Mouse (Mus musculus) C2C12 (cell line): ENCODE measurements at regions not wholly inside any gene's neighbourhood (a gene's known extent, or its start where the extent isn't known, plus 50 kb on each side); places are given as distances from the start of the nearest gene placed in this dataset.
"Not testable (repeated sequence)": the region's sequence is repeated elsewhere in the genome, so short reads cannot be mapped to it uniquely, and the experiment has no call there.

Experiments
- H3K27me3 ChIP-seq: one replicate; pipeline ENCODE4 v1.6.1; 2011; ENCODE audit not compliant: control insufficient read depth, insufficient read depth, insufficient read length
- H3K36me3 ChIP-seq: one replicate; pipeline ENCODE4 v1.6.1; 2011; ENCODE audit not compliant: control insufficient read depth, insufficient read depth
- H3K4me3 ChIP-seq: one replicate; pipeline ENCODE4 v1.5.1; 2011; ENCODE audit warnings: mild to moderate bottlenecking, control low read depth; ENCODE audit not compliant: poor library complexity, insufficient read depth, severe bottlenecking
- H3K79me2 ChIP-seq: one replicate; pipeline ENCODE4 v1.6.1; 2011; ENCODE audit not compliant: control insufficient read depth, insufficient read depth
- H3K79me3 ChIP-seq: one replicate; pipeline ENCODE4 v1.6.1; 2011; ENCODE audit warnings: low read depth, control low read depth
- H3ac ChIP-seq: one replicate; pipeline ENCODE3; 2011; ENCODE audit warnings: low read depth; ENCODE audit not compliant: control insufficient read depth, insufficient read length
- CEBPB ChIP-seq: IDR thresholded peaks from one replicate; pipeline ENCODE4 v1.6.1; 2011; ENCODE audit warnings: low read depth, mild to moderate bottlenecking, control low read depth, moderate library complexity
- CTCF ChIP-seq: IDR thresholded peaks from one replicate; pipeline ENCODE4 v1.5.1; 2011; ENCODE audit not compliant: control insufficient read depth, insufficient read depth, insufficient read length
- FOSL1 ChIP-seq: IDR thresholded peaks from one replicate; pipeline ENCODE4 v1.8.0; 2011; ENCODE audit warnings: mild to moderate bottlenecking, low read length; ENCODE audit not compliant: poor library complexity, insufficient read depth, severe bottlenecking
- MAX ChIP-seq: IDR thresholded peaks from one replicate; pipeline ENCODE4 v1.6.1; 2011; ENCODE audit warnings: mild to moderate bottlenecking, control low read depth
- MYOD1 ChIP-seq: IDR thresholded peaks from one replicate; pipeline ENCODE4 v1.6.1; 2011; ENCODE audit warnings: low read depth; ENCODE audit not compliant: control insufficient read depth, insufficient read length
- MYOG ChIP-seq: IDR thresholded peaks from one replicate; pipeline ENCODE4 v1.6.1; 2011; ENCODE audit not compliant: control insufficient read depth, insufficient read length; ENCODE audit errors: extremely low read depth
- USF1 ChIP-seq: IDR thresholded peaks from one replicate; pipeline ENCODE4 v1.6.1; 2011; ENCODE audit warnings: low read depth, mild to moderate bottlenecking, control low read depth, moderate library complexity

- Histone ChIP-seq H3K4me3 (no peak overlapping the region), H3K79me3 (no peaks in the 10 kb centered on the region), H3K36me3 (no peaks in the 10 kb centered on the region), H3ac (no peak overlapping the region), H3K79me2 (no peaks in the 10 kb centered on the region), H3K27me3 (no peaks in the 10 kb centered on the region)
- TF ChIP-seq USF1 (no peak), MYOG (no peak), CEBPB (no peak), FOSL1 (no peak), CTCF (no peak)
These were observed 413.0 kb upstream of the Auts2 start for GRCm38 (mm10) chr5:132956184-132956583.

GRCm38 (mm10) chr5:132955051-132955450 lies 411.9 kb upstream of the Auts2 start:
- H3ac ChIP-seq = no peak overlapping the region
- no peaks in the 10 kb centered on the region for H3K79me2 ChIP-seq
- no peaks in the 10 kb centered on the region for H3K27me3 ChIP-seq
- no peak overlapping the region for H3K4me3 ChIP-seq
- no peaks in the 10 kb centered on the region for H3K36me3 ChIP-seq
- TF ChIP-seq FOSL1 = no peak
- TF ChIP-seq MYOD1 = no peak
- TF ChIP-seq MYOG = no peak
- TF ChIP-seq CEBPB = no peak
- no peak for TF ChIP-seq CTCF
- TF ChIP-seq MAX = no peak
- no peak for TF ChIP-seq USF1
- no peaks in the 10 kb centered on the region for H3K79me3 ChIP-seq

- Histone ChIP-seq H3K4me3 (no peak overlapping the region), H3ac (no peak overlapping the region), H3K36me3 (no peaks in the 10 kb centered on the region), H3K27me3 (no peaks in the 10 kb centered on the region), H3K79me2 (no peaks in the 10 kb centered on the region), H3K79me3 (no peaks in the 10 kb centered on the region)
- TF ChIP-seq MYOD1 (no peak), FOSL1 (no peak), CTCF (no peak), CEBPB (no peak), MAX (no peak), MYOG (no peak), USF1 (no peak)
These were observed 390.4 kb upstream of the Auts2 start for GRCm38 (mm10) chr5:132933439-132933980.

- not testable (repeated sequence) for H3K4me3 ChIP-seq, H3K27me3 ChIP-seq, H3K79me3 ChIP-seq, H3K79me2 ChIP-seq, H3K36me3 ChIP-seq, H3ac ChIP-seq
These were observed 386.8 kb upstream of the Auts2 start for GRCm38 (mm10) chr5:132929955-132930354.

GRCm38 (mm10) chr5:132923365-132923764 lies 380.2 kb upstream of the Auts2 start:
- H3K79me3 ChIP-seq = no peaks in the 10 kb centered on the region
- no peaks in the 10 kb centered on the region for H3K27me3 ChIP-seq
- TF ChIP-seq CTCF (no peak), USF1 (no peak), FOSL1 (no peak)
- H3ac ChIP-seq = no peak overlapping the region
- no peaks in the 10 kb centered on the region for H3K36me3 ChIP-seq
- H3K79me2 ChIP-seq = no peaks in the 10 kb centered on the region
- no peak overlapping the region for H3K4me3 ChIP-seq

- no peaks in the 10 kb centered on the region for H3K79me2 ChIP-seq
- H3K4me3 ChIP-seq = no peak overlapping the region
- TF ChIP-seq CEBPB = no peak
- no peak overlapping the region for H3ac ChIP-seq
- no peaks in the 10 kb centered on the region for H3K27me3 ChIP-seq
- no peaks in the 10 kb centered on the region for H3K36me3 ChIP-seq
- no peaks in the 10 kb centered on the region for H3K79me3 ChIP-seq
These were observed 365.9 kb upstream of the Auts2 start for GRCm38 (mm10) chr5:132909056-132909455.
